In the genomic region with DNA sequence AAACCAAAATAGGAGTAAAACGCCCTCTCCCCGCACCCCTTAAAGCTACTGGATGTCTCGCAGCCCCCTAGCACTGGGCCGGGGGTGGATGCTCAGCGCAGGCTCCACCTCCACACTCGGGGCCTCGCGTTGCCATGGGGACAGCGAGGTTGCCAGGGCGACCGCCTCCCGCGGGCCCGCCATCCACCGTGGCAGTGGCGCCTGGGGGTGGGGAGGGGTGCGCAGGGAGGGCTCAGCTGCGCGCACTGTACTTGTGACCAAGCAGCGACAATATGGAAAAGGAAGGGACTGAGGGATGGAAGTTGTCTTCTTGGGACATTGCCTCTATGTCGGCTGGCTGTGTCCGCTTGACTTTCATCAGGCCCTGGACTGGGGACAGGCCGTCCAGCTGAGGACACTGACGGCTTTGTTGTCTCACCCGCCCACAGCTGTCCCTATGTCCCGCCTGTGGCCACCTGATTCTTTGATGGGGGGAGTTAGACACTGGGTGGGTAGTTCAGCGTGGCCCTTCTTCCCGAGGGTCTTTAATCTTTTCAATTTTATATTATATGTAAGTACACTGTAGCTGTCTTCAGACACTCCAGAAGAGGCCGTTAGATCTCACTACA, we compare ENCODE assay signal across 10 mouse cellular contexts. TPM values are rescaled to one million over a fixed set of nuclear protein-coding genes. Genes with fewer than 3 reads are reported as not detected.
DNase-seq lines count a peak whose midpoint lies in the region; ATAC-seq lines count a peak whose summit lies in the region.
"Had no signal": no experiment of that assay in that cellular context is flagged by ENCODE, and none has a peak within 500 bp of the region (broad histone marks: within the 10 kb centered on the region; RNA-seq: fewer than 3 reads in every experiment).

No protein-coding gene starts in this region.

- WGBS in lung, embryonic 15.5 days, result 15% methylated on average over 29 of the region's 29 CpGs
- 6% methylated on average over 29 of the region's 29 CpGs for WGBS in embryonic facial prominence, embryonic 12.5 days
- WGBS in midbrain, embryonic 16.5 days, result 2% methylated on average over 29 of the region's 29 CpGs

- H3K27me3 ChIP-seq in lung, embryonic 15.5 days, result no peaks in the 10 kb centered on the region
- H3K27me3 ChIP-seq in embryonic facial prominence, embryonic 12.5 days, result no peaks in the 10 kb centered on the region
- no peaks in the 10 kb centered on the region for H3K27me3 ChIP-seq in midbrain, embryonic 16.5 days (ENCODE audit: control insufficient read depth, insufficient read depth, low read depth, low read length)
- H3K27me3 ChIP-seq: liver, embryonic 13.5 days; Patski had no signal

- H3K36me3 ChIP-seq in lung, embryonic 15.5 days, result peaks cover 2% of the 10 kb centered on the region; the same call in 1 of the 2 replicates
- peaks cover 13% of the 10 kb centered on the region; the same call in 1 of the 2 replicates for H3K36me3 ChIP-seq in embryonic facial prominence, embryonic 12.5 days
- peaks cover 6% of the 10 kb centered on the region for H3K36me3 ChIP-seq in midbrain, embryonic 16.5 days (ENCODE audit: control insufficient read depth, insufficient read depth, low read length)
- H3K36me3 ChIP-seq: liver, embryonic 13.5 days had no signal

- no peak overlapping the region for H3K27ac ChIP-seq in lung, embryonic 15.5 days
- peak overlapping the region; percentile 76 for H3K27ac ChIP-seq in embryonic facial prominence, embryonic 12.5 days
- H3K27ac ChIP-seq in midbrain, embryonic 16.5 days (ENCODE audit: low read length), result peak overlapping the region; percentile 84

- no peak for DNase-seq in lung, postnatal 14 days
- DNase-seq in heart, postnatal 4 days, result peak; percentile 65
- DNase-seq in layer of hippocampus, postnatal 36 days, result peak; percentile 93
- DNase-seq in spleen, adult 18-20 months, result no peak
- DNase-seq: liver, embryonic 13.5 days had no signal

- ATAC-seq in lung, embryonic 15.5 days (ENCODE audit: borderline replicate concordance, extremely low read depth, low FRiP score, low TSS enrichment), result peak; percentile 36; the same call in 1 of the 2 replicates
- ATAC-seq in embryonic facial prominence, embryonic 12.5 days (ENCODE audit: insufficient number of reproducible peaks, insufficient read depth, low FRiP score, low TSS enrichment), result peak; percentile 74
- ATAC-seq in midbrain, embryonic 16.5 days, result peak; percentile 89
- no peak for ATAC-seq in erythroblast, adult 5-6 weeks (replicated peaks; ENCODE audit: low FRiP score, poor library complexity, severe bottlenecking)
- ATAC-seq: Patski had no signal

- peak overlapping the region; percentile 4; the same call in 1 of the 2 replicates for H3K4me2 ChIP-seq in lung, embryonic 15.5 days
- peak overlapping the region; percentile 47 for H3K4me2 ChIP-seq in embryonic facial prominence, embryonic 12.5 days (replicated peaks)
- peak overlapping the region; percentile 54 for H3K4me2 ChIP-seq in midbrain, embryonic 16.5 days (ENCODE audit: low read length)
- H3K4me2 ChIP-seq: liver, embryonic 13.5 days had no signal

- no peaks in the 10 kb centered on the region for H3K9me3 ChIP-seq in lung, embryonic 15.5 days
- no peaks in the 10 kb centered on the region for H3K9me3 ChIP-seq in embryonic facial prominence, embryonic 12.5 days
- H3K9me3 ChIP-seq in midbrain, embryonic 16.5 days (replicated peaks; ENCODE audit: control insufficient read depth, low read length, poor library complexity, severe bottlenecking), result no peaks in the 10 kb centered on the region
- H3K9me3 ChIP-seq: liver, embryonic 13.5 days had no signal

- no peak overlapping the region for H3K9ac ChIP-seq in lung, embryonic 15.5 days
- H3K9ac ChIP-seq in embryonic facial prominence, embryonic 12.5 days, result no peak overlapping the region
- H3K9ac ChIP-seq in midbrain, embryonic 16.5 days (ENCODE audit: low read depth, low read length), result peak overlapping the region; percentile 32; the same call in 1 of the 2 replicates
- H3K9ac ChIP-seq: liver, embryonic 13.5 days had no signal

- no peak overlapping the region for H3K4me3 ChIP-seq in lung, embryonic 15.5 days
- peak overlapping the region; percentile 18 for H3K4me3 ChIP-seq in embryonic facial prominence, embryonic 12.5 days
- H3K4me3 ChIP-seq in midbrain, embryonic 16.5 days (ENCODE audit: low read depth, low read length), result peak overlapping the region; percentile 13
- H3K4me3 ChIP-seq: liver, embryonic 13.5 days had no signal

- peaks cover 29% of the 10 kb centered on the region for H3K4me1 ChIP-seq in lung, embryonic 15.5 days
- H3K4me1 ChIP-seq in embryonic facial prominence, embryonic 12.5 days, result peaks cover 40% of the 10 kb centered on the region
- peaks cover 40% of the 10 kb centered on the region for H3K4me1 ChIP-seq in midbrain, embryonic 16.5 days (ENCODE audit: control insufficient read depth, insufficient read depth, low read length)

RNA-seq across cellular contexts. Expression of a gene that starts 10.4 kb away (rescaled TPM):
- 61.3 and 63.7 TPM in 2 replicates for polyA plus RNA-seq in lung, embryonic 15.5 days (2015; fragmentation: Nextera tagmentation; extraction: Ambion mirVana)
- polyA plus RNA-seq in embryonic facial prominence, embryonic 12.5 days (2016; fragmentation: Nextera tagmentation; extraction: Ambion mirVana), result 132 and 142 TPM in 2 replicates
- 10 to 100 TPM; 78.5 to 88.6 TPM for total RNA-seq in heart, postnatal 4 days (2021)
- total RNA-seq in layer of hippocampus, postnatal 36 days (2021), result 100 to 1,000 TPM; 262 to 290 TPM
- polyA plus RNA-seq in midbrain, embryonic 16.5 days (2015; fragmentation: Nextera tagmentation; extraction: Ambion mirVana), result 318 and 333 TPM in 2 replicates
- total RNA-seq in erythroblast, adult 5-6 weeks (2015; ENCODE audit: low replicate concordance), result 9.4 and 12.5 TPM in 2 replicates
- 4.5 and 10.0 TPM in 2 replicates for total RNA-seq in erythroblast, adult 5-6 weeks (2017; ENCODE audit: low replicate concordance)

RNA-seq across cellular contexts. Expression of a gene that starts 13.1 kb away (rescaled TPM):
- 0.40 and 1.9 TPM in 2 replicates for polyA plus RNA-seq in lung, embryonic 15.5 days (2015; fragmentation: Nextera tagmentation; extraction: Ambion mirVana)
- polyA plus RNA-seq in embryonic facial prominence, embryonic 12.5 days (2016; fragmentation: Nextera tagmentation; extraction: Ambion mirVana), result 0.06 TPM in 1 of 2 replicates, not detected in the other
- total RNA-seq in heart, postnatal 4 days (2021), result not detected
- under 1 TPM; 0.47 to 0.73 TPM for total RNA-seq in layer of hippocampus, postnatal 36 days (2021)
- 0.19 TPM in 2 replicates for polyA plus RNA-seq in midbrain, embryonic 16.5 days (2015; fragmentation: Nextera tagmentation; extraction: Ambion mirVana)
- 30.5 and 45.0 TPM in 2 replicates for total RNA-seq in erythroblast, adult 5-6 weeks (2015; ENCODE audit: low replicate concordance)
- 6.8 and 14.3 TPM in 2 replicates for total RNA-seq in erythroblast, adult 5-6 weeks (2017; ENCODE audit: low replicate concordance)
- polyA plus RNA-seq: Patski had no signal

RNA-seq across cellular contexts. Expression of a gene that starts 17.0 kb away (rescaled TPM):
- 7.7 and 10.2 TPM in 2 replicates for polyA plus RNA-seq in lung, embryonic 15.5 days (2015; fragmentation: Nextera tagmentation; extraction: Ambion mirVana)
- 2.0 and 3.1 TPM in 2 replicates for polyA plus RNA-seq in embryonic facial prominence, embryonic 12.5 days (2016; fragmentation: Nextera tagmentation; extraction: Ambion mirVana)
- total RNA-seq in heart, postnatal 4 days (2021), result under 1 TPM; 0.14 to 0.45 TPM
- total RNA-seq in layer of hippocampus, postnatal 36 days (2021), result 1 to 10 TPM in 1 of 2 experiments, under 1 TPM in 1; 0.82 to 1.4 TPM
- polyA plus RNA-seq in midbrain, embryonic 16.5 days (2015; fragmentation: Nextera tagmentation; extraction: Ambion mirVana), result 0.34 and 0.73 TPM in 2 replicates
- total RNA-seq in erythroblast, adult 5-6 weeks (2015; ENCODE audit: low replicate concordance), result not detected in 2 replicates
- total RNA-seq in erythroblast, adult 5-6 weeks (2017; ENCODE audit: low replicate concordance), result not detected in 2 replicates

RNA-seq across cellular contexts. Expression of a gene that starts 26.7 kb away (rescaled TPM):
- 19.2 and 20.5 TPM in 2 replicates for polyA plus RNA-seq in lung, embryonic 15.5 days (2015; fragmentation: Nextera tagmentation; extraction: Ambion mirVana)
- 3.5 and 3.7 TPM in 2 replicates for polyA plus RNA-seq in embryonic facial prominence, embryonic 12.5 days (2016; fragmentation: Nextera tagmentation; extraction: Ambion mirVana)
- 10 to 100 TPM; 10.3 TPM for total RNA-seq in heart, postnatal 4 days (2021)
- 1 to 10 TPM; 1.3 to 1.8 TPM for total RNA-seq in layer of hippocampus, postnatal 36 days (2021)
- 2.2 and 3.5 TPM in 2 replicates for polyA plus RNA-seq in midbrain, embryonic 16.5 days (2015; fragmentation: Nextera tagmentation; extraction: Ambion mirVana)
- 1.7 and 5.8 TPM in 2 replicates for total RNA-seq in erythroblast, adult 5-6 weeks (2015; ENCODE audit: low replicate concordance)
- not detected in 2 replicates for total RNA-seq in erythroblast, adult 5-6 weeks (2017; ENCODE audit: low replicate concordance)

RNA-seq across cellular contexts. Expression of a gene that starts 37.1 kb away (rescaled TPM):
- polyA plus RNA-seq in lung, embryonic 15.5 days (2015; fragmentation: Nextera tagmentation; extraction: Ambion mirVana), result 89.7 and 91.3 TPM in 2 replicates
- polyA plus RNA-seq in embryonic facial prominence, embryonic 12.5 days (2016; fragmentation: Nextera tagmentation; extraction: Ambion mirVana), result 109 and 111 TPM in 2 replicates
- 10 to 100 TPM; 40.3 to 45.9 TPM for total RNA-seq in heart, postnatal 4 days (2021)
- total RNA-seq in layer of hippocampus, postnatal 36 days (2021), result 10 to 100 TPM; 81.4 to 82.9 TPM
- 90.2 and 92.3 TPM in 2 replicates for polyA plus RNA-seq in midbrain, embryonic 16.5 days (2015; fragmentation: Nextera tagmentation; extraction: Ambion mirVana)
- total RNA-seq in erythroblast, adult 5-6 weeks (2015; ENCODE audit: low replicate concordance), result 11.3 and 12.1 TPM in 2 replicates
- 2.6 and 10.7 TPM in 2 replicates for total RNA-seq in erythroblast, adult 5-6 weeks (2017; ENCODE audit: low replicate concordance)

Comparison
In these comparisons a context has a peak if more than half of its experiments do, and no peak if none do; other contexts are left out.
1. H3K4me2 ChIP-seq: peak in every context shown above with its lines; median percentile 54 in midbrain, embryonic 16.5 days; 47 in embryonic facial prominence, embryonic 12.5 days; 4 in lung, embryonic 15.5 days.
2. DNase-seq: peak in heart, postnatal 4 days (single experiment) and layer of hippocampus, postnatal 36 days (2 of 2); none in lung, postnatal 14 days (single experiment) and spleen, adult 18-20 months (0 of 2).
3. RNA of a gene that starts 10.4 kb away (total RNA-seq): 262 to 290 TPM in layer of hippocampus, postnatal 36 days and 78.5 to 88.6 TPM in heart, postnatal 4 days; 4.5 to 12.5 TPM in erythroblast, adult 5-6 weeks; every median in the first group is over 4 times any median in the second.
4. RNA of a gene that starts 13.1 kb away (total RNA-seq): 6.8 to 45.0 TPM in erythroblast, adult 5-6 weeks; 0.47 to 0.73 TPM in layer of hippocampus, postnatal 36 days and not detected in heart, postnatal 4 days; every median in the first group is over 4 times any median in the second.